Mouse (Mus musculus) left cerebral cortex, adult 2 months (tissue): ENCODE measurements around the gene Fgd1. TPM values are rescaled to one million over a fixed set of nuclear protein-coding genes. Genes with fewer than 3 reads are reported as not detected.

Experiments
- DNase-seq, 2 experiments: peaks; one replicate each; pipeline ENCODE4 v3.0.0; 2021 to 2022; ENCODE audit warnings: low spot score in 2 of 2, mixed read lengths in 1 of 2; ENCODE audit errors: extremely low spot score in 1 of 2
- H3K27ac ChIP-seq: fragments of 200-600 bp; 2 replicates; pipeline ENCODE4 v1.8.1; 2022
- H3K4me3 ChIP-seq: fragments of 200-600 bp; 2 replicates; pipeline ENCODE4 v1.8.1; 2022
- CTCF ChIP-seq: fragments of 200-600 bp; IDR thresholded peaks from 2 replicates; pipeline ENCODE4 v1.8.1; 2022; ENCODE audit warnings: antibody characterized with exemption, mild to moderate bottlenecking, moderate library complexity
- intact Hi-C: fragments of 180-260 bp; cut with DNase I; formaldehyde crosslinking; loops from one replicate; pipeline ENCODE4 v1.15.1; 2025
- total RNA-seq, 2 experiments: library from RNA; stranded (reverse); gene quantifications; 2 replicates each; pipeline ENCODE4 v1.2.3; 2021

The Fgd1 gene
- total RNA-seq, 2 experiments from 2014 or later: 18.7 to 22.7 TPM

GRCm38 (mm10) chrX:151049661-151050215 lies 3.8 kb downstream of the Fgd1 start:
- Histone ChIP-seq H3K4me3 (no peak overlapping the region), H3K27ac (no peak overlapping the region)
- no peak for DNase-seq
- TF ChIP-seq CTCF: no peak
- intact Hi-C loops: loop anchor here (5.0 kb wide), 1 partner anchor 38 kb away; no protein-coding TSS in a partner anchor

DNA sequence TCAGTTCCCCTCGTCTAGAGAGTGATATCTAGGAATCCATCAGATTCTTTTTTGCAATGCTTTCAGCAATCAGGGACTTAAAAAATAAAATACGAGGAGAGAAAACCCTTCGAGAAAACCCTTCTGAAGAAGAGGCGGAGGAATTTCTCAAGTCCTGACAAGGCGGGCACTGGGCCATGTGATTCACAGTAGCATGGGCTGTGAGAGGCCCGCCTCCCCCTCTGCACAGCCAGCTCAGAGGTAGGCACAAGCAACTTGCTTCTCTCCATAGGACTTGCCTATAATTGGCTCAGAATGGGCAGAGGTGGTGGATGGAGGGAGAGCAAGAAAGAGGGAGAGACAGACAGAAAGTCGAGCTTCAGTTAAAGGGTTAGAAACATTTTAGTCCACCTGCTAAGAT lies 4.4 kb downstream of the Fgd1 start:
- peak; percentile 29 to 53 for DNase-seq
- Histone ChIP-seq H3K4me3 (no peak overlapping the region), H3K27ac (no peak overlapping the region; the same call in 1 of the 2 replicates)
- intact Hi-C loops: no loop called here
- no peak for TF ChIP-seq CTCF

- DNase-seq: no peak
- intact Hi-C loops: no loop called here
- no peak overlapping the region for H3K4me3 ChIP-seq
- TF ChIP-seq CTCF: no peak
- no peak overlapping the region for H3K27ac ChIP-seq
These were observed 8.5 kb downstream of the Fgd1 start for GRCm38 (mm10) chrX:151054489-151054888.

DNA sequence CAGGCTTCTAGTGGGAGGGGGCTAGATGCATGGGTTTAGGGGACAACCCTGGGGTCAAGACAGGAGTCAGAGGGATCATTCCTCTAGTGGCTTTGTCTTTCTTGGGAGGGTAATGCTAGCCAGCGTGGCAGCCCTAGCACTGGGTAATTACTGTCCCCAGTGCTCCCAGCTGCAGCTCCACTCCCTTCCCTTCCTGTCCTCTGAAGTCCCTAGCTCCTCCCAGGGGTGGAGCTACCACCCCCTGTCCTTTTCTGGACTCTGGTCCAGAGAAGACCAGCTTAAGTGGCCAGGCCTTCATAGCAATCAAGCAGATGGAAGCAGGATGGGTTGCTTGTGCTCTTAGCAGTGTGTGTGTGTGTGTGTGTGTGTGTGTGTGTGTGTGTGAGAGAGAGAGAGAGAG lies 9.6 kb downstream of the Fgd1 start:
- no peak for DNase-seq
- intact Hi-C loops: no loop called here
- Histone ChIP-seq H3K27ac (no peak overlapping the region), H3K4me3 (no peak overlapping the region)
- no peak for TF ChIP-seq CTCF

- no peak for TF ChIP-seq CTCF
- no peak for DNase-seq
- H3K4me3 ChIP-seq: no peak overlapping the region
- intact Hi-C loops: no loop called here
- no peak overlapping the region for H3K27ac ChIP-seq
These were observed 13.4 kb downstream of the Fgd1 start for GRCm38 (mm10) chrX:151059346-151059745.

DNA sequence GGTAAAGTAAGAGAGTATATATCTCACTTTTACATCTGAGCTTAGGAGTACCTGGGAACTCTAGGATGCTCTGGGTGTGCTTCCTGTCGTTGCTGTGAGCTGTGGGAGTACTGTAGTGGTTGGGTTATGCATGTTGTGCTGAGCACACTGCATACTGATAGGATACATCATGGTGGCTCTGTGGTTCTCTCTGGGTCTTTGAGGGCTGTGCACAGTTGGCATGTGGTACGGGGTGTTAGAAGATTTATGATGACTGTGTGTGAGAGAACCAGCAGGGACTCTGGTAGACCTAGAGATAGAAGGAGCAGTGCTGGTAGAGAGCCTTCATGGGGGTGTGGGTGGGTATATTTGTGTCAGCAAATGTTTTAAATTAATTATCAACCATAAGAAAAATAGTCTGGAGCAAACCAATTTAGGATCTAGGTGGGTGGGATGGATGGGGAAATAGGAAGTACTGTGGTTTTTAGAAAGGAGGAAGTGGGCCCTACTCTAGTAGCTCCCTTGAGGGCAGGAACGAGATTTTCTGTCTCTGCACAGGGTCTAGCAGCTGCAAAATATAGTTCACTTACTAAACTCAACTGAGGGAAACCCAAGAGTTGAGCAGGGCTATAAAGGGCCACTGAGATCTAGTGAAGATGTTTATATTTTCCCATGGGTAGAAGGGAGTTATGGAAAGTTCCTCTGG lies 15.8 kb downstream of the Fgd1 start:
- intact Hi-C loops: no loop called here
- H3K4me3 ChIP-seq: no peak overlapping the region
- no peak for DNase-seq
- no peak for TF ChIP-seq CTCF
- no peak overlapping the region for H3K27ac ChIP-seq

DNA sequence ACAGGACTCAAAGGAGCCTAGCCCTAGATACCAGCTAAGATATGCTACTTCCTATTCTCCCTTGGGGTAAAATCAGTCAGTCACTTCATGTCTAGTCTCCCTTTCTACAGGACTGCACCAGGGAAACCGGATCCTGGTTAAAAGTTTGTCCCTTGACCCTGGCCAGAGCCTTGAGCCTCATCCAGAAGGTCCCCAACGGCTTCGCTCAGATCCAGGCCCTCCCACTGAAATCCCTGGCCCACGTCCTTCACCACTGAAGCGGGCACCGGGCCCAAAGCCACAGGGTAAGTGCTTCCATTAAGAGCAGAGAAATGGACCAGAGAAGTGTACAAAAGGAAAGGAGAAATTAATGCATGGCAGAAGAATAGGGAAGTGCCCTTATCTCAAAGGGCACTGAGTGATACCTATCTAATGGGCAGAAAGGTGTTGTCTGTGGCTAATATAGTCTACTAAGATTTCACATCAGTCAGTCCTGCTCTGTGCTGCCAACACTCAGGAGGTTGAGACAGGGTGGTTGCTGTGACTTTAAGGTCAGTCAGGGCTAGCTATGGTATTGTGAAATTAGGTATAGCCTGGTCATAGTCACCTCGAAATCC lies 20.2 kb downstream of the Fgd1 start:
- H3K4me3 ChIP-seq: no peak overlapping the region
- no peak for DNase-seq
- intact Hi-C loops: no loop called here
- H3K27ac ChIP-seq: no peak overlapping the region
- no peak for TF ChIP-seq CTCF

- no peak for TF ChIP-seq CTCF
- no peak for DNase-seq
- Histone ChIP-seq H3K4me3 (no peak overlapping the region), H3K27ac (no peak overlapping the region)
- intact Hi-C loops: no loop called here
These were observed 21.9 kb downstream of the Fgd1 start for GRCm38 (mm10) chrX:151067876-151068275.

- intact Hi-C loops: no loop called here
- DNase-seq: no peak
- TF ChIP-seq CTCF: no peak
- Histone ChIP-seq H3K4me3 (no peak overlapping the region), H3K27ac (no peak overlapping the region)
These were observed 30.1 kb downstream of the Fgd1 start for GRCm38 (mm10) chrX:151076007-151076406.

GRCm38 (mm10) chrX:151076941-151077485 lies 31.1 kb downstream of the Fgd1 start:
- intact Hi-C loops: no loop called here
- H3K27ac ChIP-seq: no peak overlapping the region
- no peak for TF ChIP-seq CTCF
- H3K4me3 ChIP-seq: no peak overlapping the region
- no peak for DNase-seq

DNA sequence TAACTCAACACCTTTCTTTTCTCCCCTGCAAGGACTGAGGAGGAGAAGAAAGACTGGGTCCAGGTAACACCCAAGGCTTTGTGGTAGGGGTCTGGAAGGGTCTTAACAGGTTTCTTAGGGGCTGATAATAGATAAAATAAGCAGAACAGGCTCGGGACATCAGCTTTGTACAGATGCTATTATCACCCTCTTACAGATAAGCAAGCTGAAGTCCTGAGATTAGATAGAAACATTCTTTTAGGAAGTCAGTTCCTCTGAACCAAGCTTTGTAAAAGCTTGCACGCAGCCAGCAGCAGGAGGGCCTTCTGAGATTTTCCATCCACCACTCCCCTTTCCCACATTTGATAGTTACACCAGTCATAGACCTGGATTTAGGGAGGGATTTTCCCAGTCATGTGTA lies 39.6 kb downstream of the Fgd1 start:
- H3K4me3 ChIP-seq: no peak overlapping the region
- no peak for TF ChIP-seq CTCF
- H3K27ac ChIP-seq: no peak overlapping the region
- intact Hi-C loops: loop anchor here (5.0 kb wide), 2 partner anchors 38 to 88 kb away; partner anchors contain the start of gene Fgd1
- DNase-seq: no peak

GRCm38 (mm10) chrX:151087418-151087817 lies 41.5 kb downstream of the Fgd1 start:
- TF ChIP-seq CTCF: no peak
- DNase-seq: no peak
- intact Hi-C loops: loop anchor here (5.0 kb wide), 2 partner anchors 40 to 90 kb away; partner anchors contain the start of gene Fgd1
- peak overlapping the region; percentile 60; the same call in 1 of the 2 replicates for H3K27ac ChIP-seq
- H3K4me3 ChIP-seq: no peak overlapping the region
